Mouse (Mus musculus) ES-CJ7 (cell line): Measurements from ENCODE around the gene Med15.

Experiments used
- DNase-seq: peaks from one replicate; pipeline ENCODE4 v3.0.0; 2011; ENCODE audit warnings: low read depth, low spot score

Med15 gene

GRCm38 (mm10) chr16:17649925-17650605 lies 82.6 kb downstream of the Med15 start:
- DNase-seq = peak; percentile 34

DNA sequence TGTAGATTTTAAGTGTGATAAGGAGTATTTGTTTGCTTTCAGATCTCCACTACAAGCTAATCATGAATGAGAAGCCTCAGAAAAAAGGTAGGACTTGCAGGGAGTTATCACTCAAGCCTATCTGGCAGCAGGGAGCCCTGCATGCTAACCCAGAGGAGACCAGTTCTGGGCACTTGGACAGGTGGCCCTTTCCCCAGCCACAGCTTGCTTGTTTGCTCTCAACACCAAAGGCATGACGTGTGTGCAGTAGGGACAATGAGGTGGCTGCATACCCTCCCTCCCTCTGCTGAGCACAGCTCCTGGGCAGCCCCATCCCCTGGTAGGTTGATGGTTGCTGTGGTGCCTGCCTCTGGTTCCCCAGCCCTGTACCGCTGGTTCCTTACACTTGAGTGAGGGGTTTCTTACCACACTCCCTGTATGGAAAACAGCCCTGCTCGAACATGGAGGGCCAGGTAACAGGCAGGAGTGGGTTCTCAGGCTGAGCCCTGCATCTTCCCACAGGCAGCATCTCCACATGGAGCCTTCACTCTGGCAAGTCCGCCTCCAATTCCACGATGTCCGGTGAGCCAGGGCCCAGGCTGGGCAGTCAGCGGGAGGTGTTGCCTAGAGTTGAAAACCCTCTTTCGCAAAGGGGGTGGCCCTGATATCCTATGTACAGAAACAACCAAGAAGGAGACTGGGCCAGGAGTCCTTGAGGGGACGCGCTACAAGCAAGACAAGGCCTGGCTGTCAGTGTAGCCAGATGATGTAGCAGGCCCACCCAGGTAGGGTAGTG lies 84.9 kb downstream of the Med15 start:
- DNase-seq = no peak

GRCm38 (mm10) chr16:17647156-17647555 lies 85.5 kb downstream of the Med15 start:
- DNase-seq = no peak

DNA sequence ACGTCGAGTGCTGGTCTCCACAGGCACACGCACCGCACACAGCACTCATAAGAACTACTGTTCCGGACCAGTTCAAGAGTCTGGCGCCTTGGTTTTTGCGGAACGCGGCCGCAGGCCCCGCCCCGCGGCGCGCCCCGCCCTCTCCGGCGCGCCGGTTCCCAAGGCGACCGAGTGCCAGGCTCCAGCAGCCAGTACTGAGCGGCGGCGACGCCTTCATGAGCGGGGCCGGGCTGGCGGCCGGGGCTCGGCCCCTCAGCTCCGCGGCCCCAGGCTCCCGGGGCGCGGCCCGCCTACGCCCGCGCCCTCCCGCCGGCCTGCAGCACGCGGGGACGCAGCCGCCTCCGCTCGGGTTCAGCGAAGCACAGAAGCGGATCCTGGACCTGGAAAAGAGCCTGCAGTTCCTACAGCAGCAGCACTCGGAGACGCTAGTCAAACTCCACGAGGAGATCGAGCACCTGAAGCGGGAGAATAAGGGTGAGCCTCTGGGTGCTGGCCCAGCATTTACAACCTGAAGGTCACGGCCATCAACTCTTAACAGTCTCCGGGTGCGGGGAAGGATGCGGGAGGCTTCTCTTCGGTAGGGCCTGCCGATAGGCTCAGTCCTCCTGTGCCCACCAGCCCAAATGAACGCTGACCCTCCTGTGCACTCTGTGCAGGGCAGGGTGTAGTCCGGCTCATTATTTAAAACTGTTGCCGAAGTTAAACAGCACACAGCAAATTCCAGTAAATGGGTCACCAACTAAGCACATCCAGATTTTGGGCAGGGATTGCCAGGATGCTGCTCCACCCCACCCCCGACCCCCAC lies 86.2 kb downstream of the Med15 start, which contains the start of gene Ccdc74a:
Gene Ccdc74a (plus strand): TSS at position 161 of the 805 bp plus-strand sequence.
- peak; percentile 65 for DNase-seq

- no peak for DNase-seq
These were observed 89.2 kb downstream of the Med15 start for GRCm38 (mm10) chr16:17643437-17643990.

DNA sequence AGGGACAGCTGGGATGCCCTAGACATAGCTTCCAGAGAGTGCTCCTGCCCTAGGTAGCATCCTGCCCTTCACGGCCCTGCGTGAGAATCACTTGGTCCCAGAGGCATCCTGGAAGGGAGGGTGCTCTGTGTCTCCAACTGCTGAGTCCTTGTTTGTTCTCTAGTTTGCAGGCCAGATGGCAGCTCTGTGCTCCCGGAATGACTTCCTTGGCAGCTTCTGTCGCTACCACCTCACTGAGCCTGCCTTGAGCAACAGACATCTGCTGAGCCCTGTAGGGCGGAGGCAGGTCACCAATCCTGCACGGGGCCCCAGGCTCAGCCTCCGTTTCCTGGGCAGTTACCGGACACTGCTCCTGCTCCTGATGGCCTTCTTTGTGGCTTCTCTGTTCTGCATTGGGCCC lies 90.4 kb downstream of the Med15 start:
- no peak for DNase-seq

GRCm38 (mm10) chr16:17641301-17641700 lies 91.4 kb downstream of the Med15 start:
- DNase-seq = no peak

GRCm38 (mm10) chr16:17640706-17641105 lies 92.0 kb downstream of the Med15 start:
- no peak for DNase-seq

- no peak for DNase-seq
These were observed 92.7 kb downstream of the Med15 start for GRCm38 (mm10) chr16:17639951-17640350.

DNA sequence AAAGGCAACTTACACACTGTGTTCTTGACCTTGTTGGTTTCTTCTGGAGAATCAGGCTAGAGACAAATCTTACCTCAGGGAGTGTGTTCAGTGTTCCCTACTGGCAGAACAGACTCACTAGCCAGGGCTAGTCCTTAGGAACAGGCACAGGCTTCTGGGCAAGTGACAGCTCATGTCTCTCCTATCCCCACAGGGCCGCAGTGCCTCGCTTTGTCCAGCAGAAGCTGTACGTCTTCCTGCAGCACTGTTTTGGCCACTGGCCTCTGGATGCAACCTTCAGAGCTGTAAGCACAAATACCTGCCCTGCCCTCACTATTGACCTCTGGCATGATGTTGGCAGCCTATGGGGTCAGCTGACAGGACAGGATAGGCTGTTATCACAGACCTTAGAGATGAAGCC lies 93.6 kb downstream of the Med15 start:
- DNase-seq = no peak

DNA sequence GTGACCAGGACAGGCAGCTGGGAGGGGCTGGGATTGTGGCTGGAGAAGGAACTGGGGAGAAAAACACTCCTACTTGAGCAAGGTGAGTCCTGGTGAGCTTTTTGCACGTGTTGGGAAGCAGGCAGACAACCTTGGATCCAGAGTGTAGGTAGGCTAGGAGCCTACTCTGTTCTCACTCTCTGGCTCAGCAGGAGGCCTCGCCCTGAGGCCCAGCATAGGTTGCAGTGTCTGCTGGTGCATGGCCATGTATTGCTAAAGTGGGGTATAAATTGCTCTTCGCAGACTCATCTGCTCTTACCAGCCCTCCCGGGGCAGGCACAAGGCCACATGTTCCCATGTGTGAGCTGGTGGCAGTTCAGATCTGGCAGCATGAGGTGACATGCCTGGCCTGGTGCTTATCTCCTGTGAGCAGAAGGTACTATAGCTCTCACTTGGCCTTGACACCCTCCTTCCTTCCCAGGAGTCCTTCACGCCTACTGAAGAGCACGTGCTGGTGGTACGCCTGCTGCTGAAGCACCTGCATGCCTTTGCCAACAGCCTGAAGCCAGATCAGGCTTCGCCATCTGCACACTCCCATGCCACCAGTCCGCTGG lies 94.6 kb downstream of the Med15 start:
- no peak for DNase-seq

- DNase-seq = no peak
These were observed 95.1 kb downstream of the Med15 start for GRCm38 (mm10) chr16:17637610-17638009.

DNA sequence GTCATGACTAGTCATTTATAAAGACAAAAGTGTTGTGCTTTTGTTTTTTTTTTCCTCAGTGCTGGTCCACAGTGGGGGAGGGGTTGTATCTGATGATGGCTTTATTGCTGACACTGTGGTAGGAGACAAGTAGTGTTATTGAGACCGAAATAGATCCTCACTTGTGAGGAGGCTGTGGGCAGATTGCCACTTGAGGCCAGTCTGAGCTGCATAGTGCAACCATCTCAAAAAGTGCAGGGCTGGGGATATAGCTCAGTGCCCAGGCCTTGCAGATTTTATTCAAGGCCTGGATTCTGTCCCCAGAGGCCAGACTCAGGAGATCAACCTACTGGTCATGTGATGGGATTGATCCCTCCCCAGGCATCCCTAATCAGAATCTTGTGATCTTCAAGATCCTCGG lies 95.8 kb downstream of the Med15 start:
- DNase-seq = no peak

DNA sequence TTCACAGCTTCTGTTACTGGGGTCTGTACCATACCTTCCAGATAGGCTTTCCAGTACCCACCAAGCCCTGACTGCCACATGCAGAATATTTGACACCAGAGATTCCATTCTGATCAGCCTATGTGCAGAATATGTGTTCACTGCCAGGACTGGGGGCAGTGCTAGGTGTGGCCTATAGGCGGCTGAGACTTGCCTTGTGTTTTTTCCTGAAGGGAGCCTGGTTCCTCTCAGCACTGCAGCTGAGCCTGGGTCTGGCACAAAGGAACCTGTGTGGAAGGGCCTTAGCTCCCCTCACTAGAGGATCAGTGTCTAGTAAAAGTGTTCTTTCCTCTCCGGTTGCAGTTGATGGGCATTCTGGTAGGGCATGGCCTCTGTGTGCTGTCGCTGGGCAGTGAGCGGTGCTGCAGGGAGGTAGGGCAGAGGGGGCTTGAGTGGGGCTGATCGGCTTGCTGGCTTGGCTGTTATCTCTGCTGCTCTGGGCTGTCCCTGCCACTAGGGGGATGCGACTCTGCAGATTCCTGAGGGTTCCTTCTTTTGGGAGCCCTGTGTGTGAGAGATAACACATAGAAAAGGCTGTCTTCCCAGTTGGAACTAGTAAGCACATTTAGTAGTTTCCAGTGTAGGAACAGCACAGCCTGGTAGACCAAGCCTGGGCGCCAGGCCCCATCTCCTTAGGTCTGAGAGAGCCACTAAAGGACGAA lies 99.1 kb downstream of the Med15 start:
- DNase-seq = peak; percentile 42

GRCm38 (mm10) chr16:17632580-17632979 lies 100.1 kb downstream of the Med15 start:
- DNase-seq = no peak

- DNase-seq = no peak
These were observed 106.5 kb downstream of the Med15 start for GRCm38 (mm10) chr16:17626269-17626555.

- DNase-seq = peak; percentile 61
These were observed 107.0 kb downstream of the Med15 start for GRCm38 (mm10) chr16:17625488-17626268.

DNA sequence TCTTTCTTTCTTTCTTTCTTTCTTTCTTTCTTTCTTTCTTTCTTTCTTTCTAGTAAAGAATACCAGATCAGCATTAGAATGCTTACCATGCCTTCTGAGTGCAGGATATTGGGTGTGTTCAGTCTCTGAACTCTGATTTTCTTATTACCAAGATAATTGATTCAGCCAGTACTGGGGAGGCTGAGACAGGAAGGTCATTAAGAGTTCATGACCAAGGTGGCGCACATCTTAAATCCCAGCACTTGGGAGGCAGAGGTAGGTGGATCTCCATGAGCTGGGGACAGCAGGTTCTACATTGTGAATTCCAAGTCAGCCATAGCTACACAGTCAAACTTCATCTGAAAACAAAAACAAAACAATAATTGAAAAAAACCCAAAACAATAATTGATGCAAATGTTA lies 110.8 kb downstream of the Med15 start:
- peak; percentile 71 for DNase-seq

GRCm38 (mm10) chr16:17619198-17620105 lies 113.2 kb downstream of the Med15 start, which contains the start of gene Smpd4:
TSS of gene Smpd4 (plus strand) at chr16:17619354.
- peak; percentile 88 for DNase-seq
